Mouse (Mus musculus): ENCODE results near the gene Tbx21. TPM values are rescaled to one million over a fixed set of nuclear protein-coding genes. Genes with fewer than 3 reads are reported as not detected.

The Tbx21 gene
- polyA plus RNA-seq, 2 experiments: 0.11 TPM; not detected in 1

- 83% methylated on average over 12 of the region's 12 CpGs for WGBS
- Histone ChIP-seq H3K4me2 (replicated peaks; ENCODE audit: low read depth, low read length, severe bottlenecking) (no peak overlapping the region), H3K27me3 (ENCODE audit: control insufficient read depth, insufficient read depth, low read length) (no peaks in the 10 kb centered on the region)
Measured at GRCm38 (mm10) chr11:97065538-97066295, 49.4 kb downstream of the Tbx21 start.

GRCm38 (mm10) chr11:97063921-97064295 lies 51.2 kb downstream of the Tbx21 start:
- no peaks in the 10 kb centered on the region for H3K4me1 ChIP-seq (ENCODE audit: control insufficient read depth, insufficient read depth, low read length)
- no peak overlapping the region for H3K4me2 ChIP-seq (replicated peaks; ENCODE audit: low read depth, low read length, severe bottlenecking)
- no peak for TF ChIP-seq POLR2A (IDR thresholded peaks at IDR 0.05; ENCODE audit: borderline replicate concordance, extremely low read depth, insufficient read depth, insufficient read length)
- H3K9ac ChIP-seq (ENCODE audit: low read depth, low read length, severe bottlenecking): no peak overlapping the region
- H3K4me3 ChIP-seq (replicated peaks; ENCODE audit: low read length): no peak overlapping the region
- H3K27ac ChIP-seq (replicated peaks; ENCODE audit: low read depth, low read length): no peak overlapping the region
- 84% methylated on average over 3 of the region's 3 CpGs for WGBS
- H3K9me3 ChIP-seq (ENCODE audit: control insufficient read depth, low read length): no peaks in the 10 kb centered on the region
- DNase-seq (ENCODE audit: low spot score) (no peak), ATAC-seq (ENCODE audit: low FRiP score, low read depth) (no peak)
- no peaks in the 10 kb centered on the region for H3K27me3 ChIP-seq (ENCODE audit: control insufficient read depth, insufficient read depth, low read length)
- H3K36me3 ChIP-seq (ENCODE audit: control insufficient read depth, insufficient read depth, low read length): peaks cover 59% of the 10 kb centered on the region

More at GRCm38 (mm10) chr11:97065538-97066295, 49.4 kb downstream of the Tbx21 start:
- H3K4me3 ChIP-seq (replicated peaks; ENCODE audit: low read length): no peak overlapping the region
- no peaks in the 10 kb centered on the region for H3K9me3 ChIP-seq (ENCODE audit: control insufficient read depth, low read length)
- DNase-seq (ENCODE audit: low spot score) (no peak), ATAC-seq (ENCODE audit: low FRiP score, low read depth) (no peak)
- H3K9ac ChIP-seq (ENCODE audit: low read depth, low read length, severe bottlenecking): no peak overlapping the region
- no peaks in the 10 kb centered on the region for H3K4me1 ChIP-seq (ENCODE audit: control insufficient read depth, insufficient read depth, low read length)
- no peak overlapping the region for H3K27ac ChIP-seq (replicated peaks; ENCODE audit: low read depth, low read length)
- no peak for TF ChIP-seq POLR2A (IDR thresholded peaks at IDR 0.05; ENCODE audit: borderline replicate concordance, extremely low read depth, insufficient read depth, insufficient read length)
- H3K36me3 ChIP-seq (ENCODE audit: control insufficient read depth, insufficient read depth, low read length): peaks cover 45% of the 10 kb centered on the region

- Histone ChIP-seq H3K27me3 (ENCODE audit: control insufficient read depth, insufficient read depth, low read length) (no peaks in the 10 kb centered on the region), H3K4me2 (replicated peaks; ENCODE audit: low read depth, low read length, severe bottlenecking) (no peak overlapping the region), H3K4me1 (ENCODE audit: control insufficient read depth, insufficient read depth, low read length) (no peaks in the 10 kb centered on the region), H3K9ac (ENCODE audit: low read depth, low read length, severe bottlenecking) (no peak overlapping the region), H3K9me3 (ENCODE audit: control insufficient read depth, low read length) (no peaks in the 10 kb centered on the region), H3K4me3 (replicated peaks; ENCODE audit: low read length) (no peak overlapping the region), H3K27ac (replicated peaks; ENCODE audit: low read depth, low read length) (no peak overlapping the region), H3K36me3 (ENCODE audit: control insufficient read depth, insufficient read depth, low read length) (peaks cover 59% of the 10 kb centered on the region)
- no peak for TF ChIP-seq POLR2A (IDR thresholded peaks at IDR 0.05; ENCODE audit: borderline replicate concordance, extremely low read depth, insufficient read depth, insufficient read length)
- DNase-seq (ENCODE audit: low spot score): no peak
- 69% methylated on average over 9 of the region's 9 CpGs for WGBS
- no peak for ATAC-seq (ENCODE audit: low FRiP score, low read depth)
Measured at GRCm38 (mm10) chr11:97063274-97063920, 51.7 kb downstream of the Tbx21 start.

GRCm38 (mm10) chr11:97052219-97052646 lies 62.9 kb downstream of the Tbx21 start:
- 27% methylated on average over 11 of the region's 11 CpGs for WGBS
- H3K27ac ChIP-seq (replicated peaks; ENCODE audit: low read depth, low read length): no peak overlapping the region
- H3K4me1 ChIP-seq (ENCODE audit: control insufficient read depth, insufficient read depth, low read length): peaks cover 9% of the 10 kb centered on the region
- no peak overlapping the region for H3K4me3 ChIP-seq (replicated peaks; ENCODE audit: low read length)
- no peak for TF ChIP-seq POLR2A (IDR thresholded peaks at IDR 0.05; ENCODE audit: borderline replicate concordance, extremely low read depth, insufficient read depth, insufficient read length)
- H3K9ac ChIP-seq (ENCODE audit: low read depth, low read length, severe bottlenecking): 0 out of 2 replicates have a peak overlapping the region, but pooled peaks have one; percentile 79
- ATAC-seq (ENCODE audit: low FRiP score, low read depth): no peak
- DNase-seq (ENCODE audit: low spot score): no peak
- H3K27me3 ChIP-seq (ENCODE audit: control insufficient read depth, insufficient read depth, low read length): no peaks in the 10 kb centered on the region
- H3K9me3 ChIP-seq (ENCODE audit: control insufficient read depth, low read length): no peaks in the 10 kb centered on the region
- H3K4me2 ChIP-seq (replicated peaks; ENCODE audit: low read depth, low read length, severe bottlenecking): no peak overlapping the region; the same call in 1 of the 2 replicates
- peaks cover 52% of the 10 kb centered on the region for H3K36me3 ChIP-seq (ENCODE audit: control insufficient read depth, insufficient read depth, low read length)

- DNase-seq (ENCODE audit: low spot score) (no peak), ATAC-seq (ENCODE audit: low FRiP score, low read depth) (0 out of 2 replicates have a peak, but pooled peaks have one; percentile 20)
- Histone ChIP-seq H3K4me3 (replicated peaks; ENCODE audit: low read length) (peak overlapping the region; percentile 73), H3K27me3 (ENCODE audit: control insufficient read depth, insufficient read depth, low read length) (no peaks in the 10 kb centered on the region), H3K36me3 (ENCODE audit: control insufficient read depth, insufficient read depth, low read length) (peaks cover 48% of the 10 kb centered on the region), H3K4me1 (ENCODE audit: control insufficient read depth, insufficient read depth, low read length) (peaks cover 9% of the 10 kb centered on the region), H3K4me2 (replicated peaks; ENCODE audit: low read depth, low read length, severe bottlenecking) (peak overlapping the region; percentile 92), H3K27ac (replicated peaks; ENCODE audit: low read depth, low read length) (no peak overlapping the region), H3K9me3 (ENCODE audit: control insufficient read depth, low read length) (no peaks in the 10 kb centered on the region), H3K9ac (ENCODE audit: low read depth, low read length, severe bottlenecking) (peak overlapping the region; percentile 79)
- WGBS: 26% methylated on average over 13 of the region's 13 CpGs
- TF ChIP-seq POLR2A (IDR thresholded peaks at IDR 0.05; ENCODE audit: borderline replicate concordance, extremely low read depth, insufficient read depth, insufficient read length): no peak
Measured at GRCm38 (mm10) chr11:97050944-97051586, 64.1 kb downstream of the Tbx21 start.

All from limb, embryonic 14.5 days (tissue).